Mouse (Mus musculus): ENCODE measurements around the gene Ptch2.

Gene Ptch2

GRCm38 (mm10) chr4:117095551-117096452 lies at the start of gene Ptch2:
Ptch2 (plus strand) TSS chr4:117096075.
- peak; percentile 45 to 48 for DNase-seq (ENCODE audit: low spot score in 2 of 2)

DNA sequence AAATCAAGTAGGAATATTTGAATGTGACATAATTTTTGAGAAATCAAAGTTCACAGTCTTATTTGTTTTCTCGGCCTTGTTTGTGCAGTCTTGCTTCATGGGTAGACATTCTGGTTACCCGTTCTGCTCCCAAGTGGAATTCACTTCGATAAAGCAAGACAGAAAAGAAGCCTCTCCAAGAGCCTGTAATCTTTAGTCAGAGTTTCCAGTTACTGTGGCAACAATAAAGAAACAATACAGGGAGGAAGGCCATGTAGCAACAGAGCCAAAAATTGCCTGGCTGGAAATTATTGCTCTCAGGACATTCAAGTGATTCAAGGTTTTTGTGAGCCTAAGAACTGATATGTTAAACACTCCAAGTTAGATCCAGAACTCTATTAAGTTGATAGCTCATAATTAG lies 47.0 kb upstream of the Ptch2 start:
- DNase-seq (ENCODE audit: low spot score in 2 of 2) = no peak

DNA sequence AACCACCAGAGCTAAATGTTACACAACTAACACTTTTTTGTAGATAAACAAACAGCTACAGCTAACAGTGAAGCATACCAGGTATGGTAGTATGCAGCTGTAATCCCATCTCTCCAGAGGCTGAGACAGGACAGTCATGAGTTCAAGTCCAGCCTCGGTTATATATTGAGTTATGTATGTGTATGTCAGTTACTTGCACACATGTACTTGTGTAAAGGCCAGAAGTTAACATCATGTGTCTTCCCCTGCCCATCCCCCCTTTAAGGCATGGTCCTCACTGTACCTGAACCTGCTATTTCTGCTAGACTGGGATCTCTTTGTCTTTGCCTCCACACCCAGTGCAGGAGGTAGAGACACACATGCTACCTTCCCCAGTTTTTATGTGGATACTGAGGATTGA lies 46.4 kb upstream of the Ptch2 start:
- no peak for DNase-seq (ENCODE audit: low spot score in 2 of 2)

- no peak for DNase-seq (ENCODE audit: low spot score in 2 of 2)
Observed at GRCm38 (mm10) chr4:117052626-117053025, 43.2 kb upstream of the Ptch2 start.

DNA sequence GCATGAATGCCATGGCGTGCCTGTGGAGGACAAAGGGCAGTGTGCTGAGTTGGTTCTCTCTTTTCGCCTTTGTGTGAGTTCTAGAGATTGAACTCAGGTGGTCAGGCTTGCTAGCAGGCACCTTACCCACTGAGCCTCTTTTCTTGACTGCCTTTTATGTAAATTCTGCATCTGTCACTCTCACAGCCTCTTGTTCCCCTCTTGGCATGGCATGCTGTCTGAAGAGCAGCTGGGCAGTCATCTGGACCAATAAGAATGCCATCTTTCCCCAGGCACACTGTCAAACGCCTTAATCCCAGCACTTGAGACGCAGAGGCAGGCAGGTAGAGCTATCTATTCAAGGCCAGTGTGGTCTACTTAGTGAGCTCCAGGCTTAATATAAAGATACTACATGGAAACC lies 41.9 kb upstream of the Ptch2 start:
- no peak for DNase-seq (ENCODE audit: low spot score in 2 of 2)

GRCm38 (mm10) chr4:117056102-117056501 lies 39.8 kb upstream of the Ptch2 start:
- DNase-seq (ENCODE audit: low spot score in 2 of 2) = no peak

DNA sequence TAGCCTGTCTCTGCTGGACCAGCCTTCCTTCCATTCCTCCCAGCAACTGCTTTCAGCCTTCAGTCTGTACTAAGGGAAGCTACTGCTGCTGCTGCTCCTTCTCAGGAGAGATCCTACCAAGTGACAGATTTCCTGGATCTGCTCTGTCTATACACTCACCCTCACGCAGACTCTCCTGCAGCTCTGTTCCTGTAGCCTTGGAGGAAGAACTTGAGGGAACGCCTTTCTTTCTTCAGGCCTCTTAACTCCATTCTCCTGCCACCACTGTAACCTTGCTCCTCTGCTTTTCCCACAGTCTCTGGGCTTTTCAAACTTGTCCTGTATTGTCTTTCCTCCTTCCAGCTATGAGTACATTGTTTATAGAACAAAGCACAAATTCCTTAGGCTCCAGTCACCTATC lies 39.4 kb upstream of the Ptch2 start:
- DNase-seq (ENCODE audit: low spot score in 2 of 2) = no peak

DNA sequence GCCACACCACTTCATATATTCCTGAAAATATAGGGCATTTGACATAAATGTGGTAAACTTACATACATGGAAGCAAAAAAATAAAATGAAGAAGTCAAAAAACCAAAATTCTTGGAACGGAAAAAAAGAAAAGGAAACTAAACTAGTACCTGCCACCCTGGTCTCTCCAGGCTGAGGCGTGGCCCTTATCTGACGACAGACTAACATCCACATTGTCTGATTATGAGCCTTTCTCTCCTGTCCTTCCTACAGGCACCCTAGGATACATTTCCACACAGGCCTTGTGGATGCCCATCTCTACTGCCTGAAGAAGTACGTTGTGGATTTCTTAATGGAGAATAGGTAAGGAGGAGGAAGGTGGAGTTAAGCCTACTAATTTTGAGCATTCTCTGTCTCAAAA lies 37.4 kb upstream of the Ptch2 start:
- no peak for DNase-seq (ENCODE audit: low spot score in 2 of 2)

GRCm38 (mm10) chr4:117062700-117063390 lies 33.0 kb upstream of the Ptch2 start:
- no peak for DNase-seq (ENCODE audit: low spot score in 2 of 2)

DNA sequence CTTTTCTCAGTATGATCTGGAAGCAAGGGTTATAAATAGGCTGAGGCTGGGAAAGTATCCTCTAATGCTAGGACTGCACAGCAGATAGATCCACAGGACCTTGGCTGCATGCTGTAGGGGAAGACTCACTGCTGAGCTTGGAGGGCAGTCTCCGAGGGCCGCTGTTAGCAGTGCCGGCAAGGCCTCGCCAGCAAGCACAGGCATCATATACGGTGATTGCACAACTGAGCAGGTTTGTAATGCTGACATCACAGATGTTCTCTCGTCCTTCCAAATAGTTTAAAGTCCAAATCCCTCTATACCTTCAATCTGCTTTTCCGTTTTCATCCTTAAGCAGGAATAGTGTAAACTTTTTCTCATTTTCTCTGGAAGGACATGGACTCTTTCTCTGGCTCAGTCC lies 27.8 kb upstream of the Ptch2 start:
- no peak for DNase-seq (ENCODE audit: low spot score in 2 of 2)

- no peak for DNase-seq (ENCODE audit: low spot score in 2 of 2)
Observed at GRCm38 (mm10) chr4:117069647-117070046, 26.2 kb upstream of the Ptch2 start.

DNA sequence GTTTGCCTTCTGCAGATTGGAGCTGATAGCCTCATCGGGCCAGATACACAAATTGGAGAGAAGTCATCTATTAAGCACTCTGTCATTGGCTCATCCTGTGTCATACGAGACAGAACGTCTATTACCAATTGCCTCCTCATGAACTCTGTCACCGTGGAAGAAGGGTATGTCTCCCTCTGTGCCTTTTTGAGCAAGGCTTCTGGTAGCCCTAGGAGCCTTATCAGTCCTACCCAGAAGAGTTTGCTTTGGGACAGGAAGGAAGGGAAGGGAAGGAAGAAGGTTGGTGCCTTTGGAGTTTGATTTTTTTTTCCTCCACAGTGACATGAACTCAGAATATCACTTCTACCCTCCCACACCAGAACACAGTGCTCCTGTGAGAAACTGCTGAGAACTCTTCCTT lies 25.3 kb upstream of the Ptch2 start:
- DNase-seq (ENCODE audit: low spot score in 2 of 2) = no peak

GRCm38 (mm10) chr4:117071183-117071582 lies 24.7 kb upstream of the Ptch2 start:
- DNase-seq (ENCODE audit: low spot score in 2 of 2) = no peak

- no peak for DNase-seq (ENCODE audit: low spot score in 2 of 2)
Observed at GRCm38 (mm10) chr4:117087948-117088640, 7.8 kb upstream of the Ptch2 start.

DNA sequence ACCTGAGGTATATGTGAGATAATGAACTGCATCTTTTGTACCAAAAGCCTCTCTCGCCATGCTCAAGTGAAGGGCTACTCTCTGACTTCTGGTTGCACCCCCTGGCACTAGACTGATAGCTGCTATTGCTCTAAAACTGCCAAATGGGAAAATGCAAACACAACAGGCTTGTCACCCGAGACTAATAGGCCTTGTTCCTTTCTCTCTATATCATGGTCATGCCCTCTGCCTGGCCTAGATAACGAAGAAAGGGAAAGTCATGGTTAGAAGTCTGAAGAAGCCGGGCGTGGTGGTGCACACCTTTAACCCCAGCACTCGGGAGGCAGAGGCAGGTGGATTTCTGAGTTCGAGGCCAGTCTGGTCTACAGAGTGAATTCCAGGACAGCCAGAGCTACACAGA lies 5.3 kb upstream of the Ptch2 start:
- no peak for DNase-seq (ENCODE audit: low spot score in 2 of 2)

DNA sequence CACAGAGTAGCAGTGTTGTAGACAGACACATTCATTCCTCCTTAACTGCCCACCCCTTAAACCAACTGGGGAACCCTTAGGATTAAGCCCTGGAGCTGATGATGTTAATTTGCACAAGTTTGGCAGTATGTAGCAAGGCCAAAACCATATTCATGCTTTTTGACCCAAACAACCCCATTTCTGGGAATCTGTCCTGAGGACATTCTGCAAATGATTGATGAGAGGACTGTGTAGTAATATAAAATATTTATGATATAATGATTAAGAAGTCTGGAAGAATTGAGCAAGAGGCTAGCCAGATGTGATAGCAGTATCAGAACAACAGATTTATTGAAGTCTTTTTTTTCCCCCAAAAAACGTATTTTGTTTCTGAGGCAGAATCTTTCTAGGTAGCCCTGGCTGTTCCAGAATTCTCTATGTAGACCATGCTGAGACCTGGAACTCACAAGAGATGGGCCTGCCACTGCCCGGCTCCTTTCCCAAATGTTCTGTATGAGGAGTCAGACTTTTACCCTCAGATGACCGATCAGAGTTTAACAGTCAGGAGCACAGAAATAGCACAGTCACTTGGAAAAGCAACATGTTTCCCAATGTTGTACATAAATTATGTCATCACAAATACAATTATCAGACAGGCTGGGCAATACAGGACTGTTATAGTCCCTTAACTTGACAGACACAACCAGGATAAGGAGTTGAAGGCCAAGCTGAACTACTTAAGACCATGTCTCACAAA lies 1.1 kb upstream of the Ptch2 start:
- no peak for DNase-seq (ENCODE audit: low spot score in 2 of 2)

GRCm38 (mm10) chr4:117096666-117097065 lies 791 bp downstream of the Ptch2 start:
- DNase-seq (ENCODE audit: low spot score in 2 of 2) = no peak

DNA sequence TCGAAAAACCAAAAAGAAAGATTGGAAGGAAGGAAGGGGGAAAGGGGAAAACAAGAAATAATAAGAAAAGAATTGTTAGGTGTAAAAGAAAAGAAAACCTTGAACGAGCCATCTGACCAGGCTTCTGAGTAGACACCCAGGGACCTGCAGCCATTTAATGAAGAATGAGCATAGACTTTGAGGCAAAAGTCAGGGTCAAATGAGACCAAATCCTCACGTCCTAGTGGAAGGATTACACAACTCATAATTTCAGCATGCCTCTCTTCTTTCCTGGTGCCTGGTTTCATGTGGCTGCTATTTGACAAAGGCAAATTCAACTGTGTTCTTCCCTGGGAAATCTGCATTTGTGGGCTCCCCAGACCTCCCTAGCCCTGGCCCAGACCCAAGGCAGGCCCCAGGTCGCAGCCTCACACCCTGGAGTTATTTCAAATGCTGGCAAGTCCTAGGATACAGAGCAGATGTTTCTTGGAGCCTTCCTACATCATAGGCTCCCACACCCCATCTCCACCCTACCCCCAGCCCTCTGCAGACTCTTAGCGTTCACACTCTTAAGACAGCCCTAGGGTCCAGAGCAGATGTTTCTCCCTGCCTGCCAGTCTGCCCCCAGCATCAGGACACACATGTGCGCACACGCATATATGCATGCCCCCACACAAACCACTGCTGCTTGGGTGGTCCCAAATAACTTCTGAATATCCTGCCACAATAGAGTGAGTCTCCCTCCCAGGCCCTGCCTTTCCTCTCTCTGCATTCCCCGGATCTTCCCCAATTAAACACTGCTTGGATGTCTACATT lies 2.3 kb downstream of the Ptch2 start:
- no peak for DNase-seq (ENCODE audit: low spot score in 2 of 2)

GRCm38 (mm10) chr4:117098764-117099036 lies 2.8 kb downstream of the Ptch2 start:
- DNase-seq (ENCODE audit: low spot score in 2 of 2) = no peak

DNA sequence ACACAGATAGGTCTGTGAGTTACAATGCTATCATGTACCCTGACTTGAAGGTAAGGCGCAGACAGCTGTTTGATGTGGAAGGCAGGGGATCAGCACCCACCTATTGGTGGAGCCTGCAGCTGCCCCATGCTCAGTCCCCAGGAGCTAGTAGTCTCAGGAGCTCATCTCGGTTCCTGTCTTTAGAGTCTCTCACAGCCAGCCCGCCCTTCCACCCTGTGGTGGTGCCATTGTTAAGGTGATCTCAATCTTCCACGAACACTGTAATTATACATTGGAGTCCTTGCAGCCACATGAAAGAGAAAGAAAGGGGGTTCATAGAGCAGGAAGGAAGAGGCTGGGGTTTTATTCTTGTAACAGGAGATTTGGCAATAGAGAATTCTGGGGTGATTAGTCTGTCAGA lies 4.2 kb downstream of the Ptch2 start:
- DNase-seq (ENCODE audit: low spot score in 2 of 2) = no peak

DNA sequence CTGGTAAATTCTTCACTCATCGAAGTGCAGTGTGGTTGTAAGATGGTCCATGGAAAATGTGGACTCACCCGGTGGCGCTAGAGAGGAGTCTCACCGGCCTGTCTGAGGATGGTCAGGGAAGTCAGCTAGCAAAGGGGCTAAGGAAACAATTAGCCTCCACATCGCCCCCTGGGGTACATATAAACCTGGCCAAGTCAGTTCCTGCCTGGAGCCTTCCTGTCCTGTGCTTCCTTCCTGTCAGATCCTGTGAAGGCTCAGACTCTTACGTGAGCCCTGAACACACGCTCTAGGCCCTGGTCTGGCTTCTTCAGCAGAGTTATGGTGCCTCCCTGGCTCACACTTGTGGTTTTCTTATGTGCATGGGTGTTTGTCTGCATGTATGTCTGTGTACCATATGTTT lies 5.3 kb downstream of the Ptch2 start:
- no peak for DNase-seq (ENCODE audit: low spot score in 2 of 2)
